Comparison of ENCODE assay signal across 9 mouse cellular contexts in genomic region chr8:109595854-109596253, GRCm38 (mm10). TPM values are rescaled to one million over a fixed set of nuclear protein-coding genes. Genes with fewer than 3 reads are reported as not detected.
DNase-seq lines count a peak whose midpoint lies in the region; TF ChIP-seq lines count a peak whose summit lies in the region.
"Had no signal": no experiment of that assay in that cellular context is flagged by ENCODE, and none has a peak within 500 bp of the region (broad histone marks: within the 10 kb centered on the region; RNA-seq: fewer than 3 reads in every experiment).

No protein-coding gene starts in this region.

- DNase-seq in left cerebral cortex, adult 18-20 months (ENCODE audit: low spot score in 2 of 2), result peak; percentile 48 to 52
- no peak for DNase-seq in left cerebral cortex, adult 11 months (ENCODE audit: low spot score)
- DNase-seq in MEL (ENCODE audit: low read depth, low spot score), result peak; percentile 70
- peak; percentile 62 for DNase-seq in c-Kit-positive CD71-positive TER-119-positive erythroid progenitor cells, embryonic 14.5 days (ENCODE audit: low spot score)
- DNase-seq in gastrocnemius, postnatal 14 days, result peak; percentile 40
- peak; percentile 63 for DNase-seq in left cerebral cortex, postnatal 4 days
- peak; percentile 34 to 53 for DNase-seq in natural killer cell, adult 2 months (ENCODE audit: low spot score in 2 of 2)
- peak; percentile 82 for DNase-seq in thymus, postnatal 4 days

- no peak overlapping the region for H3K4me3 ChIP-seq in MEL (ENCODE audit: control insufficient read depth in 1 of 2, insufficient read depth in 1 of 2, low read depth in 2 of 2, low read length in 2 of 2)
- H3K4me3 ChIP-seq: lung, embryonic 15.5 days had no signal

- intact Hi-C loops in gastrocnemius, postnatal 14 days (cut with DNase I; ENCODE audit: low total_unique reads), result no loop called here
- intact Hi-C loops in left cerebral cortex, postnatal 4 days (cut with DNase I), result no loop called here

- TF ChIP-seq RAD21 in MEL (IDR thresholded peaks at IDR 0.05; ENCODE audit: low read depth, low read length), result peak; percentile 45

- TF ChIP-seq CTCF in MEL (IDR thresholded peaks at IDR 0.05 in 2 of 3, conservative IDR thresholded peaks at IDR 0.05 in 1 of 3; ENCODE audit: control insufficient read depth in 1 of 3, insufficient read depth in 1 of 3, low read depth in 2 of 3, low read length in 3 of 3, poor library complexity in 1 of 3, severe bottlenecking in 1 of 3), result peak; percentile 83 to 99 (median 87)

- H3K27me3 ChIP-seq in MEL (ENCODE audit: control insufficient read depth in 1 of 2, insufficient read depth in 2 of 2, low read length in 2 of 2), result no peaks in the 10 kb centered on the region
- H3K27me3 ChIP-seq: lung, embryonic 15.5 days had no signal

- H3K79me2 ChIP-seq in MEL (ENCODE audit: control insufficient read depth, insufficient read depth, low read length, poor library complexity), result no peaks in the 10 kb centered on the region

- peaks cover 0 to 11% of the 10 kb centered on the region in 2 experiments; a peak in 3 of 4 replicates for H3K36me3 ChIP-seq in MEL (ENCODE audit: control insufficient read depth in 1 of 2, insufficient read depth in 2 of 2, low read length in 2 of 2)

- no peak overlapping the region for H3K9ac ChIP-seq in MEL (ENCODE audit: control insufficient read depth, low read depth, low read length, poor library complexity, severe bottlenecking)
- H3K9ac ChIP-seq: lung, embryonic 15.5 days had no signal

- TF ChIP-seq EP300 in MEL (IDR thresholded peaks at IDR 0.05; ENCODE audit: low read depth in 1 of 2, low read length in 2 of 2), result no peak

- TF ChIP-seq POLR2A in MEL (IDR thresholded peaks at IDR 0.05; ENCODE audit: control insufficient read depth in 1 of 2, insufficient read depth in 1 of 2, low read depth in 1 of 2, low read length in 2 of 2, poor library complexity in 1 of 2), result no peak

- peaks cover 2 to 13% of the 10 kb centered on the region in 2 experiments; a peak in 3 of 4 replicates for H3K4me1 ChIP-seq in MEL (ENCODE audit: control insufficient read depth in 1 of 2, insufficient read depth in 2 of 2, low read length in 2 of 2)
- H3K4me1 ChIP-seq: lung, embryonic 15.5 days had no signal

- H3K9me3 ChIP-seq in MEL (replicated peaks; ENCODE audit: insufficient read depth, low read length), result no peaks in the 10 kb centered on the region
- H3K9me3 ChIP-seq: lung, embryonic 15.5 days had no signal

- H3K27ac ChIP-seq in MEL (ENCODE audit: control insufficient read depth, low read depth, low read length), result no peak overlapping the region
- H3K27ac ChIP-seq: lung, embryonic 15.5 days had no signal

TF ChIP-seq in MEL, 35 proteins besides CTCF, POLR2A, EP300 and RAD21:
- TF ChIP-seq MEF2A (IDR thresholded peaks at IDR 0.05; ENCODE audit: extremely low read depth, insufficient replicate concordance, low read depth, low read length, poor library complexity, severe bottlenecking), result no peak
- no peak for TF ChIP-seq TBP (IDR thresholded peaks at IDR 0.05; ENCODE audit: low read depth, low read length)
- no peak for TF ChIP-seq NRF1 (IDR thresholded peaks at IDR 0.05; ENCODE audit: insufficient read depth, low read depth, low read length, poor library complexity, severe bottlenecking)
- no peak for TF ChIP-seq MYC (IDR thresholded peaks at IDR 0.05; ENCODE audit: low read depth, low read length)
- TF ChIP-seq ZNF384 (IDR thresholded peaks at IDR 0.05; ENCODE audit: low read depth, low read length), result no peak
- TF ChIP-seq SMC3 (IDR thresholded peaks at IDR 0.05; ENCODE audit: low read depth, low read length), result peak; percentile 76
- TF ChIP-seq ZC3H11A (IDR thresholded peaks at IDR 0.05; ENCODE audit: low read depth, low read length), result 0 out of 2 replicates have a peak, but pooled peaks have one; percentile 11
- no peak for TF ChIP-seq TCF12 (IDR thresholded peaks at IDR 0.05; ENCODE audit: low read depth, low read length)

RNA-seq across cellular contexts. Expression of gene Dhodh, which starts 12.6 kb away (rescaled TPM):
- total RNA-seq in left cerebral cortex, adult 18-20 months (2021), result 10 to 100 TPM; 16.3 to 20.3 TPM
- 27.7 and 28.3 TPM in 2 replicates for total RNA-seq in MEL (2012; rRNA removed)
- polyA plus RNA-seq in MEL (2012; ENCODE audit: insufficient read depth in 1 of 2, insufficient read length in 2 of 2, low read depth in 1 of 2, low replicate concordance in 2 of 2, missing spikeins in 1 of 2), result 10 to 100 TPM in 1 of 2 experiments, not detected in 1; 52.5 TPM
- total RNA-seq in gastrocnemius, postnatal 14 days (2021), result 10 to 100 TPM; 10.8 to 11.2 TPM
- total RNA-seq in left cerebral cortex, postnatal 4 days (2021), result 10 to 100 TPM; 19.0 to 19.9 TPM

RNA-seq across cellular contexts. Expression of gene Hp, which starts 16.9 kb away (rescaled TPM):
- under 1 TPM in 1 of 2 experiments, not detected in 1; 0.26 TPM for total RNA-seq in left cerebral cortex, adult 18-20 months (2021)
- total RNA-seq in MEL (2012; rRNA removed), result 0.19 TPM in 1 of 2 replicates, not detected in the other
- polyA plus RNA-seq in MEL (2012; ENCODE audit: insufficient read depth in 1 of 2, insufficient read length in 2 of 2, low read depth in 1 of 2, low replicate concordance in 2 of 2, missing spikeins in 1 of 2), result under 1 TPM in 1 of 2 experiments, not detected in 1; 0.08 TPM
- 1 to 10 TPM; 2.1 to 4.7 TPM for total RNA-seq in gastrocnemius, postnatal 14 days (2021)
- under 1 TPM in 1 of 2 experiments, not detected in 1; 0.60 TPM for total RNA-seq in left cerebral cortex, postnatal 4 days (2021)

RNA-seq across cellular contexts. Expression of gene Pkd1l3, which starts 18.5 kb away (rescaled TPM):
- total RNA-seq in left cerebral cortex, adult 18-20 months (2021), result under 1 TPM; 0.73 to 0.91 TPM
- 2.6 and 3.4 TPM in 2 replicates for total RNA-seq in MEL (2012; rRNA removed)
- 1 to 10 TPM in 1 of 2 experiments, not detected in 1; 7.4 TPM for polyA plus RNA-seq in MEL (2012; ENCODE audit: insufficient read depth in 1 of 2, insufficient read length in 2 of 2, low read depth in 1 of 2, low replicate concordance in 2 of 2, missing spikeins in 1 of 2)
- total RNA-seq in gastrocnemius, postnatal 14 days (2021), result under 1 TPM in 1 of 2 experiments, not detected in 1; 0.31 TPM
- under 1 TPM; 0.26 to 0.64 TPM for total RNA-seq in left cerebral cortex, postnatal 4 days (2021)

RNA-seq across cellular contexts. Expression of gene Txnl4b, which starts 30.2 kb away (rescaled TPM):
- total RNA-seq in left cerebral cortex, adult 18-20 months (2021), result 10 to 100 TPM; 15.6 to 17.5 TPM
- 7.7 and 8.4 TPM in 2 replicates for total RNA-seq in MEL (2012; rRNA removed)
- 1 to 10 TPM in 1 of 2 experiments, not detected in 1; 9.5 TPM for polyA plus RNA-seq in MEL (2012; ENCODE audit: insufficient read depth in 1 of 2, insufficient read length in 2 of 2, low read depth in 1 of 2, low replicate concordance in 2 of 2, missing spikeins in 1 of 2)
- 1 to 10 TPM; 6.2 to 6.4 TPM for total RNA-seq in gastrocnemius, postnatal 14 days (2021)
- 1 to 10 TPM; 8.7 to 9.2 TPM for total RNA-seq in left cerebral cortex, postnatal 4 days (2021)

RNA-seq across cellular contexts. Expression of gene Dhx38, which starts 30.2 kb away (rescaled TPM):
- total RNA-seq in left cerebral cortex, adult 18-20 months (2021), result 10 to 100 TPM; 28.5 to 28.9 TPM
- total RNA-seq in MEL (2012; rRNA removed), result 50.6 and 54.6 TPM in 2 replicates
- polyA plus RNA-seq in MEL (2012; ENCODE audit: insufficient read depth in 1 of 2, insufficient read length in 2 of 2, low read depth in 1 of 2, low replicate concordance in 2 of 2, missing spikeins in 1 of 2), result 10 to 100 TPM; 43.3 to 72.1 TPM
- total RNA-seq in gastrocnemius, postnatal 14 days (2021), result 10 to 100 TPM; 10.1 to 10.3 TPM
- total RNA-seq in left cerebral cortex, postnatal 4 days (2021), result 10 to 100 TPM; 25.9 to 26.6 TPM
